Comparison of ENCODE assay signal across 15 mouse cellular contexts in genomic region chr1:134342278-134342664, GRCm38 (mm10). TPM values are rescaled to one million over a fixed set of nuclear protein-coding genes. Genes with fewer than 3 reads are reported as not detected.
DNase-seq lines count a peak whose midpoint lies in the region; ATAC-seq and TF ChIP-seq lines count a peak whose summit lies in the region.
"Had no signal": no experiment of that assay in that cellular context is flagged by ENCODE, and none has a peak within 500 bp of the region (broad histone marks: within the 10 kb centered on the region; RNA-seq: fewer than 3 reads in every experiment).

No protein-coding gene starts in this region.

- peak overlapping the region; percentile 78 for H3K4me2 ChIP-seq in heart, postnatal 0 days (ENCODE audit: low read depth, low read length)
- H3K4me2 ChIP-seq: limb, embryonic 15.5 days had no signal

- H3K9ac ChIP-seq in heart, postnatal 0 days (replicated peaks; ENCODE audit: low read depth, low read length), result no peak overlapping the region
- H3K9ac ChIP-seq: limb, embryonic 15.5 days had no signal

- no peak for TF ChIP-seq CTCF in heart, postnatal 0 days (IDR thresholded peaks at IDR 0.05; ENCODE audit: low read depth)

- no peaks in the 10 kb centered on the region for H3K27me3 ChIP-seq in heart, postnatal 0 days (ENCODE audit: control insufficient read depth, insufficient read depth, low read length)
- H3K27me3 ChIP-seq: limb, embryonic 15.5 days had no signal

- DNase-seq in heart, adult 8-10 months (ENCODE audit: low spot score), result peak; percentile 20
- DNase-seq in heart, postnatal 36 days, result no peak
- peak; percentile 70 for DNase-seq in cerebellum, adult 11 months
- DNase-seq in cerebellum, adult 9-11 months, result peak; percentile 89
- peak; percentile 75 for DNase-seq in heart, postnatal 0 days (ENCODE audit: low spot score)
- no peak for DNase-seq in right cerebral cortex, postnatal 14 days
- DNase-seq in right cerebral cortex, postnatal 36 days (ENCODE audit: low spot score in 2 of 2), result no peak
- DNase-seq in left cerebral cortex, postnatal 14 days (ENCODE audit: low spot score in 2 of 2), result no peak
- DNase-seq: adrenal gland, postnatal 14 days; right cerebral cortex, adult 18-20 months had no signal

- peaks cover 21% of the 10 kb centered on the region for H3K4me1 ChIP-seq in heart, postnatal 0 days (ENCODE audit: control insufficient read depth, insufficient read depth)

- no peak overlapping the region for H3K4me3 ChIP-seq in heart, postnatal 0 days (ENCODE audit: low read depth, low read length)
- H3K4me3 ChIP-seq: forebrain, embryonic 10.5 days had no signal

- no peaks in the 10 kb centered on the region for H3K9me3 ChIP-seq in heart, postnatal 0 days (replicated peaks; ENCODE audit: control insufficient read depth, low read length)
- H3K9me3 ChIP-seq: forebrain, embryonic 10.5 days; limb, embryonic 15.5 days had no signal

- H3K36me3 ChIP-seq in heart, postnatal 0 days (replicated peaks; ENCODE audit: control insufficient read depth, insufficient read depth, low read length), result peaks cover 14% of the 10 kb centered on the region

- peak; percentile 66 for ATAC-seq in heart, postnatal 0 days (ENCODE audit: insufficient read depth, low read depth)
- ATAC-seq: inflammation-experienced regulatory T-cells, adult 6 months had no signal

- intact Hi-C loops in heart, postnatal 36 days (cut with DNase I), result no loop called here
- intact Hi-C loops in left cerebral cortex, postnatal 14 days (cut with DNase I), result no loop called here

- peak overlapping the region; percentile 85 for H3K27ac ChIP-seq in heart, postnatal 0 days (ENCODE audit: low read depth)
- H3K27ac ChIP-seq: forebrain, embryonic 10.5 days had no signal

- no peak for TF ChIP-seq EP300 in heart, postnatal 0 days (IDR thresholded peaks at IDR 0.05; ENCODE audit: low read depth)

- 36% methylated on average over 2 of the region's 2 CpGs for WGBS in heart, postnatal 0 days

RNA-seq across cellular contexts. Expression of gene Ppfia4, which starts 9.5 kb away (rescaled TPM):
- total RNA-seq in heart, adult 8-10 months (2022), result 1 to 10 TPM in 1 of 4 experiments, under 1 TPM in 3; 0.63 to 1.1 (median 0.95) TPM
- total RNA-seq in heart, postnatal 36 days (2021), result 1 to 10 TPM; 1.4 to 1.6 TPM
- total RNA-seq in heart, postnatal 0 days (2014; rRNA removed; ENCODE audit: low replicate concordance), result 5.2 and 12.3 TPM in 2 replicates
- 6.2 and 6.4 TPM in 2 replicates for polyA plus RNA-seq in heart, postnatal 0 days (2015; fragmentation: Nextera tagmentation; extraction: Ambion mirVana)
- 10 to 100 TPM; 55.0 to 61.6 TPM for total RNA-seq in left cerebral cortex, postnatal 14 days (2021)

RNA-seq across cellular contexts. Expression of gene Tmem183a, which starts 19.5 kb away (rescaled TPM):
- total RNA-seq in heart, adult 8-10 months (2022), result 10 to 100 TPM; 11.4 to 20.0 (median 13.8) TPM
- 10 to 100 TPM; 21.6 to 22.1 TPM for total RNA-seq in heart, postnatal 36 days (2021)
- 51.8 and 59.8 TPM in 2 replicates for total RNA-seq in heart, postnatal 0 days (2014; rRNA removed; ENCODE audit: low replicate concordance)
- polyA plus RNA-seq in heart, postnatal 0 days (2015; fragmentation: Nextera tagmentation; extraction: Ambion mirVana), result 30.1 and 31.1 TPM in 2 replicates
- 10 to 100 TPM; 67.6 to 95.0 TPM for total RNA-seq in left cerebral cortex, postnatal 14 days (2021)

RNA-seq across cellular contexts. Expression of gene 4933406M09Rik, which starts 43.5 kb away (rescaled TPM):
- total RNA-seq in heart, adult 8-10 months (2022), result not detected
- total RNA-seq in heart, postnatal 36 days (2021), result not detected
- not detected in 2 replicates for total RNA-seq in heart, postnatal 0 days (2014; rRNA removed; ENCODE audit: low replicate concordance)
- not detected in 2 replicates for polyA plus RNA-seq in heart, postnatal 0 days (2015; fragmentation: Nextera tagmentation; extraction: Ambion mirVana)
- total RNA-seq in left cerebral cortex, postnatal 14 days (2021), result not detected
- total RNA-seq: adrenal gland, postnatal 14 days had no signal
- polyA plus RNA-seq: forebrain, embryonic 10.5 days; inflammation-experienced regulatory T-cells, adult 6 months; large intestine, adult 2 months; limb, embryonic 15.5 days; stomach, embryonic 16.5 days had no signal

RNA-seq across cellular contexts. Expression of gene Myog, which starts 52.5 kb away (rescaled TPM):
- not detected for total RNA-seq in heart, adult 8-10 months (2022)
- not detected for total RNA-seq in heart, postnatal 36 days (2021)
- total RNA-seq in heart, postnatal 0 days (2014; rRNA removed; ENCODE audit: low replicate concordance), result not detected in 2 replicates
- polyA plus RNA-seq in heart, postnatal 0 days (2015; fragmentation: Nextera tagmentation; extraction: Ambion mirVana), result 0.25 and 0.31 TPM in 2 replicates
- not detected for total RNA-seq in left cerebral cortex, postnatal 14 days (2021)
- total RNA-seq: adrenal gland, postnatal 14 days had no signal
- polyA plus RNA-seq: forebrain, embryonic 10.5 days; inflammation-experienced regulatory T-cells, adult 6 months; large intestine, adult 2 months had no signal

Comparison
In these comparisons a context has a peak if more than half of its experiments do, and no peak if none do; other contexts are left out.
1. DNase-seq: peak in heart, adult 8-10 months (single experiment), cerebellum, adult 11 months (single experiment), cerebellum, adult 9-11 months (single experiment) and heart, postnatal 0 days (single experiment); none in heart, postnatal 36 days (0 of 2), right cerebral cortex, postnatal 14 days (single experiment), right cerebral cortex, postnatal 36 days (0 of 2) and left cerebral cortex, postnatal 14 days (0 of 2).